Mouse (Mus musculus): ENCODE data around the gene Ift81. TPM values are rescaled to one million over a fixed set of nuclear protein-coding genes. Genes with fewer than 3 reads are reported as not detected.

Ift81 gene
- polyA plus RNA-seq, 2 experiments: 0.93 to 2.2 TPM

- Histone ChIP-seq H3K36me3 (replicated peaks; ENCODE audit: control insufficient read depth, insufficient read depth, low read depth) (no peaks in the 10 kb centered on the region), H3K27ac (no peak overlapping the region), H3K4me2 (ENCODE audit: low read depth) (no peak overlapping the region), H3K4me3 (ENCODE audit: insufficient read depth in 1 of 2, low read depth in 2 of 2, low read length in 2 of 2) (no peak overlapping the region), H3K4me1 (replicated peaks; ENCODE audit: control insufficient read depth in 2 of 2, insufficient read depth in 2 of 2, low read length in 1 of 2) (peaks cover 0 to 8% of the 10 kb centered on the region in 2 experiments; a peak in 3 of 4 replicates), H3K9ac (replicated peaks) (no peak overlapping the region), H3K9me3 (ENCODE audit: control insufficient read depth, low read length) (no peaks in the 10 kb centered on the region), H3K27me3 (ENCODE audit: control insufficient read depth, insufficient read depth, low read length) (no peaks in the 10 kb centered on the region)
- ATAC-seq (ENCODE audit: insufficient read depth): no peak
- TF ChIP-seq CTCF (IDR thresholded peaks at IDR 0.05; ENCODE audit: low read depth) (peak; percentile 26; the same call in 1 of the 2 replicates), EP300 (IDR thresholded peaks at IDR 0.05; ENCODE audit: low read depth) (no peak)
- WGBS (ENCODE audit: insufficient replicate concordance): 64% methylated on average over 5 of the region's 5 CpGs
- DNase-seq (ENCODE audit: low read depth in 3 of 3, low spot score in 3 of 3): no peak
These were observed 25.7 kb upstream of the Ift81 start for GRCm38 (mm10) chr5:122639986-122640385.

GRCm38 (mm10) chr5:122639517-122639916 is 25.2 kb upstream of the Ift81 start:
- TF ChIP-seq CTCF (IDR thresholded peaks at IDR 0.05; ENCODE audit: low read depth): no peak
- TF ChIP-seq EP300 (IDR thresholded peaks at IDR 0.05; ENCODE audit: low read depth): no peak
- no peak overlapping the region for H3K9ac ChIP-seq (replicated peaks)
- no peak overlapping the region for H3K4me2 ChIP-seq (ENCODE audit: low read depth)
- peaks cover 0 to 6% of the 10 kb centered on the region in 2 experiments; a peak in 3 of 4 replicates for H3K4me1 ChIP-seq (replicated peaks; ENCODE audit: control insufficient read depth in 2 of 2, insufficient read depth in 2 of 2, low read length in 1 of 2)
- no peaks in the 10 kb centered on the region for H3K9me3 ChIP-seq (ENCODE audit: control insufficient read depth, low read length)
- H3K36me3 ChIP-seq (replicated peaks; ENCODE audit: control insufficient read depth, insufficient read depth, low read depth): no peaks in the 10 kb centered on the region
- no peak overlapping the region for H3K4me3 ChIP-seq (ENCODE audit: insufficient read depth in 1 of 2, low read depth in 2 of 2, low read length in 2 of 2)
- H3K27me3 ChIP-seq (ENCODE audit: control insufficient read depth, insufficient read depth, low read length): no peaks in the 10 kb centered on the region
- ATAC-seq (ENCODE audit: insufficient read depth): no peak
- H3K27ac ChIP-seq: no peak overlapping the region
- 62% methylated on average over 4 of the region's 4 CpGs for WGBS (ENCODE audit: insufficient replicate concordance)
- no peak for DNase-seq (ENCODE audit: low read depth in 3 of 3, low spot score in 3 of 3)

GRCm38 (mm10) chr5:122638296-122638695 is 24.0 kb upstream of the Ift81 start:
- no peak overlapping the region for H3K27ac ChIP-seq
- no peaks in the 10 kb centered on the region for H3K9me3 ChIP-seq (ENCODE audit: control insufficient read depth, low read length)
- ATAC-seq (ENCODE audit: insufficient read depth) (no peak), DNase-seq (ENCODE audit: low read depth in 3 of 3, low spot score in 3 of 3) (no peak)
- TF ChIP-seq CTCF (IDR thresholded peaks at IDR 0.05; ENCODE audit: low read depth): no peak
- no peak for TF ChIP-seq EP300 (IDR thresholded peaks at IDR 0.05; ENCODE audit: low read depth)
- H3K4me2 ChIP-seq (ENCODE audit: low read depth): no peak overlapping the region
- no peak overlapping the region for H3K4me3 ChIP-seq (ENCODE audit: insufficient read depth in 1 of 2, low read depth in 2 of 2, low read length in 2 of 2)
- no peaks in the 10 kb centered on the region for H3K36me3 ChIP-seq (replicated peaks; ENCODE audit: control insufficient read depth, insufficient read depth, low read depth)
- peaks cover 0 to 3% of the 10 kb centered on the region in 2 experiments; a peak in 1 of 4 replicates for H3K4me1 ChIP-seq (replicated peaks; ENCODE audit: control insufficient read depth in 2 of 2, insufficient read depth in 2 of 2, low read length in 1 of 2)
- no peaks in the 10 kb centered on the region for H3K27me3 ChIP-seq (ENCODE audit: control insufficient read depth, insufficient read depth, low read length)
- 31% methylated on average over 2 of the region's 2 CpGs for WGBS (ENCODE audit: insufficient replicate concordance)
- H3K9ac ChIP-seq (replicated peaks): no peak overlapping the region

- Histone ChIP-seq H3K27ac (no peak overlapping the region), H3K4me1 (replicated peaks; ENCODE audit: control insufficient read depth in 2 of 2, insufficient read depth in 2 of 2, low read length in 1 of 2) (peaks cover 0 to 3% of the 10 kb centered on the region in 2 experiments; a peak in 1 of 4 replicates), H3K4me2 (ENCODE audit: low read depth) (peak overlapping the region; percentile 0; the same call in 1 of the 2 replicates), H3K4me3 (ENCODE audit: insufficient read depth in 1 of 2, low read depth in 2 of 2, low read length in 2 of 2) (no peak overlapping the region), H3K9me3 (ENCODE audit: control insufficient read depth, low read length) (no peaks in the 10 kb centered on the region), H3K9ac (replicated peaks) (no peak overlapping the region), H3K36me3 (replicated peaks; ENCODE audit: control insufficient read depth, insufficient read depth, low read depth) (no peaks in the 10 kb centered on the region), H3K27me3 (ENCODE audit: control insufficient read depth, insufficient read depth, low read length) (no peaks in the 10 kb centered on the region)
- ATAC-seq (ENCODE audit: insufficient read depth) (no peak; the same call in 1 of the 2 replicates), DNase-seq (ENCODE audit: low read depth in 3 of 3, low spot score in 3 of 3) (no peak)
- 48% methylated on average over 16 of the region's 16 CpGs for WGBS (ENCODE audit: insufficient replicate concordance)
- TF ChIP-seq CTCF (IDR thresholded peaks at IDR 0.05; ENCODE audit: low read depth): no peak
- no peak for TF ChIP-seq EP300 (IDR thresholded peaks at IDR 0.05; ENCODE audit: low read depth)
These were observed 22.6 kb upstream of the Ift81 start for GRCm38 (mm10) chr5:122636958-122637357.

GRCm38 (mm10) chr5:122636308-122636707 is 22.0 kb upstream of the Ift81 start:
- Histone ChIP-seq H3K9ac (replicated peaks) (no peak overlapping the region), H3K9me3 (ENCODE audit: control insufficient read depth, low read length) (no peaks in the 10 kb centered on the region), H3K4me1 (replicated peaks; ENCODE audit: control insufficient read depth in 2 of 2, insufficient read depth in 2 of 2, low read length in 1 of 2) (peaks cover 0 to 3% of the 10 kb centered on the region in 2 experiments; a peak in 1 of 4 replicates), H3K4me3 (ENCODE audit: insufficient read depth in 1 of 2, low read depth in 2 of 2, low read length in 2 of 2) (no peak overlapping the region), H3K27me3 (ENCODE audit: control insufficient read depth, insufficient read depth, low read length) (no peaks in the 10 kb centered on the region), H3K36me3 (replicated peaks; ENCODE audit: control insufficient read depth, insufficient read depth, low read depth) (no peaks in the 10 kb centered on the region), H3K27ac (no peak overlapping the region), H3K4me2 (ENCODE audit: low read depth) (no peak overlapping the region)
- 74% methylated on average over 9 of the region's 9 CpGs for WGBS (ENCODE audit: insufficient replicate concordance)
- TF ChIP-seq CTCF (IDR thresholded peaks at IDR 0.05; ENCODE audit: low read depth) (no peak), EP300 (IDR thresholded peaks at IDR 0.05; ENCODE audit: low read depth) (no peak)
- DNase-seq (ENCODE audit: low read depth in 3 of 3, low spot score in 3 of 3) (no peak), ATAC-seq (ENCODE audit: insufficient read depth) (no peak)
